Mouse (Mus musculus) embryonic facial prominence, embryonic 14.5 days (tissue): Measurements from ENCODE around the gene 9530077C05Rik. TPM values are rescaled to one million over a fixed set of nuclear protein-coding genes. Genes with fewer than 3 reads are reported as not detected.
"Not testable (repeated sequence)": the region's sequence is repeated elsewhere in the genome, so short reads cannot be mapped to it uniquely, and the experiment has no call there.

Experiments
- ATAC-seq: fragments of 200-750 bp; cut with Nextera tagmentation; 2 replicates; pipeline ENCODE4 v1.8.0; 2017; ENCODE audit warnings: low read depth, moderate number of reproducible peaks, moderate TSS enrichment
- DNase-seq: peaks from one replicate; pipeline ENCODE4 v3.0.0-alpha.2; 2015; ENCODE audit warnings: low spot score
- H3K27ac ChIP-seq: fragments of 300-500 bp; sonication (generic); replicated peaks from 2 replicates; pipeline ENCODE4 v1.5.1; 2014; ENCODE audit warnings: low read depth, mild to moderate bottlenecking, low read length, moderate library complexity
- H3K27me3 ChIP-seq: fragments of 300-500 bp; sonication (generic); replicated peaks from 2 replicates; pipeline ENCODE4 v1.6.1; 2014; ENCODE audit warnings: low read length; ENCODE audit not compliant: control insufficient read depth, insufficient read depth
- H3K36me3 ChIP-seq: fragments of 300-500 bp; sonication (generic); 2 replicates; pipeline ENCODE4 v1.6.1; 2014; ENCODE audit warnings: low read length, mixed read lengths; ENCODE audit not compliant: control insufficient read depth, insufficient read depth
- H3K4me1 ChIP-seq: fragments of 300-500 bp; sonication (generic); 2 replicates; pipeline ENCODE4 v1.6.1; 2014; ENCODE audit warnings: antibody characterized with exemption, low read length; ENCODE audit not compliant: control insufficient read depth, insufficient read depth
- H3K4me2 ChIP-seq: fragments of 300-500 bp; sonication (generic); 2 replicates; pipeline ENCODE4 v1.6.1; 2014; ENCODE audit warnings: low read depth, mild to moderate bottlenecking, low read length, moderate library complexity, mixed read lengths
- H3K4me3 ChIP-seq: fragments of 300-500 bp; sonication (generic); 2 replicates; pipeline ENCODE4 v1.5.1; 2014; ENCODE audit warnings: low read depth, mild to moderate bottlenecking, low read length
- H3K9ac ChIP-seq: fragments of 300-500 bp; sonication (generic); 2 replicates; pipeline ENCODE4 v1.6.1; 2014; ENCODE audit warnings: low read depth, mild to moderate bottlenecking, low read length, moderate library complexity, mixed read lengths
- H3K9me3 ChIP-seq: fragments of 300-500 bp; sonication (generic); 2 replicates; pipeline ENCODE4 v1.6.1; 2016; ENCODE audit warnings: low read length; ENCODE audit not compliant: control insufficient read depth
- WGBS: fragments of 180-500 bp; shearing (Covaris S2); extraction: QIAGEN DNeasy Blood & Tissue Kit; methylation state at CpG from one replicate; pipeline ENCODE4 v1.1.7; 2014; 5-methylcytosine and 5-hydroxymethylcytosine counted together
- polyA plus RNA-seq: library from polyadenylated mRNA; unstranded; fragments of >200 nt; fragmentation: Nextera tagmentation; extraction: Ambion mirVana; gene quantifications from 2 replicates; pipeline ENCODE4 v1.2.1, GENCODE M21; 2014

The 9530077C05Rik gene
- polyA plus RNA-seq, 1 experiment from 2014 or later: 4.9 TPM

- not testable (repeated sequence) for H3K4me3 ChIP-seq, H3K9me3 ChIP-seq, ATAC-seq, H3K27me3 ChIP-seq, H3K4me2 ChIP-seq, H3K27ac ChIP-seq, H3K4me1 ChIP-seq, H3K9ac ChIP-seq, DNase-seq
- 93% methylated on average over 8 of the region's 8 CpGs for WGBS
- peaks cover 87% of the 10 kb centered on the region for H3K36me3 ChIP-seq
These were observed 42.7 kb downstream of the 9530077C05Rik start, which contains the start of gene Gm17545 for GRCm38 (mm10) chr9:22453990-22454389. TSS of gene Gm17545 (plus strand) at chr9:22454290.

DNA sequence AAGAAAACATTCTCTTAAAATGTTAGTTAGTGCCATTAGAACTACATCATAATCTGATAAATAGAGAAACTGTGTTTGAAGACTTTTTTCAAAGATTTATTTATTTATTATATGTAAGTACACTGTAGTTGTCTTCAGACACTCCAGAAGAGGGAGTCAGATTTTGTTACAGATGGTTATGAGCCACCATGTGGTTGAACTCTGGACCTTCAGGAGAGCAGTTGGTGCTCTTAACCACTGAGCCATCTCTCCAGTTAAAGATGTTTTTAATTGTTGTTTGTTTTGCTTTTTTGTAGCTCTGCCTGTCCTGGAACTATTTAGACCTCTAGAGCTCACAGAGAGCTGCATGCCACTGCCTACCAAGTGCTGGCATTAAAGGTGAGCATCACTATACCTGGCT, 43.7 kb downstream of the 9530077C05Rik start:
- no peak overlapping the region for H3K9ac ChIP-seq
- no peak overlapping the region for H3K27ac ChIP-seq
- ATAC-seq (no peak), DNase-seq (no peak)
- no peak overlapping the region for H3K4me3 ChIP-seq
- peaks cover 77% of the 10 kb centered on the region for H3K36me3 ChIP-seq
- H3K4me1 ChIP-seq: no peaks in the 10 kb centered on the region
- no peaks in the 10 kb centered on the region for H3K9me3 ChIP-seq
- no peaks in the 10 kb centered on the region for H3K27me3 ChIP-seq
- H3K4me2 ChIP-seq: no peak overlapping the region

DNA sequence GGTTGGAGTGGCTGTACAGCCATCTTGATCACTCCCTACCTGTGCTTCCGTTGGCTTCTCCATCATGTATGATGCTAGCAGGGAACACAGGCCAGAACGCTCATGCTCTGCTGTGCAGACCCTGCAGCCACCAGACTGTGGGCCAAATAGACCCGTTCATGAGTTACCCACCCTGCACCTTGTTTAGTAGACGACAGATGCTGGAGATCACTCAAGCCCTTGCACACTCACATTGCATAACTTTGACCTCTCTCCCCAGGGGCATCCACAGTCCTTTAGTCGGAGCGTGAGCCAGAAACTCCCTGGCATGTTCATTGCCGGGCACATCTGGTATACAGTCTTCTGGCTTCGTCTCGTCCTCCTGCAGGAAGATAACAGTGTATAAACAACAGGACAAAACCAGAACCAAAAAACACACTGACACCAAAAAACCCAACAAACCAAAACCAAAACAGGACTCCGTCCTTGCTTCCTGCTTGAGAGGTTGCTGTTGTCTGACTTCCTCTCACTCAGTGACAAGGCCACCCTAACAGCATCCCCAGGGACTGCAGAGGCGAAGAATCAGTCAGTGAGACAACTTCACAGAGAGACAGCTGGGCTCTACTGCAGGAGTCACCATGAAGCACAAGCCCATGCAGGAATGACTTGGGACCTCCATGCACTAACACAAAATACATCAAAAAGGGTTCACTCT, 46.0 kb downstream of the 9530077C05Rik start:
- peaks cover 73% of the 10 kb centered on the region for H3K36me3 ChIP-seq
- no peaks in the 10 kb centered on the region for H3K4me1 ChIP-seq
- no peak for DNase-seq

DNA sequence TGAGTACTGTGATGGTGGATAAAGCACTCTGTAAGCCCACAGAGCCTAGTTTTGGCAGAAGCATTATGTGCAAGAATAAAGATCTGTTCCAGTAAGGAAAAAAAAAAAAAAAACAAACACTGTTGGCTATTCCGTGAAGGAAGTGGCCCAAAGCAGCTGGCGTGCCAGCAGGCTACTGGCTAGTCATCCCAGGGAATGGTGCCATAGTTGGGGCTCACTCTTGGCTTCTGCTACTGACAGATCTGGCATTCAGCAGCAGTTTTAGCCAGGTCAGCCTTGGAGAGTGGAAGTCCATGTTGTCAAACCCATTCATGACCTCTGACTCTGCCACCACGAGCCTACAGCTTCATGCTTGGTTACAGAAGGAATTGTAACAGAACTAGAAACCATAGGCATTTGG, 50.6 kb downstream of the 9530077C05Rik start:
- Histone ChIP-seq H3K9me3 (no peaks in the 10 kb centered on the region), H3K4me3 (no peak overlapping the region), H3K36me3 (peaks cover 35% of the 10 kb centered on the region), H3K4me1 (0 out of 2 replicates have a peak, but pooled peaks cover under 1% of the 10 kb centered on the region), H3K9ac (no peak overlapping the region), H3K27ac (no peak overlapping the region), H3K27me3 (no peaks in the 10 kb centered on the region), H3K4me2 (no peak overlapping the region)
- ATAC-seq (no peak), DNase-seq (no peak)
- 87% methylated on average over 3 of the region's 3 CpGs for WGBS

More for the DNA sequence above, 46.0 kb downstream of the 9530077C05Rik start:
- no peaks in the 10 kb centered on the region for H3K9me3 ChIP-seq
- 81% methylated on average over 11 of the region's 11 CpGs for WGBS
- H3K27ac ChIP-seq: no peak overlapping the region
- no peak overlapping the region for H3K9ac ChIP-seq
- H3K4me3 ChIP-seq: no peak overlapping the region
- no peaks in the 10 kb centered on the region for H3K27me3 ChIP-seq
- no peak overlapping the region for H3K4me2 ChIP-seq
- ATAC-seq: no peak

- DNase-seq (no peak), ATAC-seq (no peak)
- H3K4me1 ChIP-seq: peaks cover 7% of the 10 kb centered on the region; the same call in 1 of the 2 replicates
- no peaks in the 10 kb centered on the region for H3K9me3 ChIP-seq
- WGBS: 94% methylated on average over 5 of the region's 5 CpGs
- no peak overlapping the region for H3K4me2 ChIP-seq
- H3K27ac ChIP-seq: no peak overlapping the region
- H3K27me3 ChIP-seq: no peaks in the 10 kb centered on the region
- no peak overlapping the region for H3K4me3 ChIP-seq
- H3K36me3 ChIP-seq: peaks cover 15% of the 10 kb centered on the region; the same call in 1 of the 2 replicates
- no peak overlapping the region for H3K9ac ChIP-seq
These were observed 54.9 kb downstream of the 9530077C05Rik start for GRCm38 (mm10) chr9:22466212-22466611.

DNA sequence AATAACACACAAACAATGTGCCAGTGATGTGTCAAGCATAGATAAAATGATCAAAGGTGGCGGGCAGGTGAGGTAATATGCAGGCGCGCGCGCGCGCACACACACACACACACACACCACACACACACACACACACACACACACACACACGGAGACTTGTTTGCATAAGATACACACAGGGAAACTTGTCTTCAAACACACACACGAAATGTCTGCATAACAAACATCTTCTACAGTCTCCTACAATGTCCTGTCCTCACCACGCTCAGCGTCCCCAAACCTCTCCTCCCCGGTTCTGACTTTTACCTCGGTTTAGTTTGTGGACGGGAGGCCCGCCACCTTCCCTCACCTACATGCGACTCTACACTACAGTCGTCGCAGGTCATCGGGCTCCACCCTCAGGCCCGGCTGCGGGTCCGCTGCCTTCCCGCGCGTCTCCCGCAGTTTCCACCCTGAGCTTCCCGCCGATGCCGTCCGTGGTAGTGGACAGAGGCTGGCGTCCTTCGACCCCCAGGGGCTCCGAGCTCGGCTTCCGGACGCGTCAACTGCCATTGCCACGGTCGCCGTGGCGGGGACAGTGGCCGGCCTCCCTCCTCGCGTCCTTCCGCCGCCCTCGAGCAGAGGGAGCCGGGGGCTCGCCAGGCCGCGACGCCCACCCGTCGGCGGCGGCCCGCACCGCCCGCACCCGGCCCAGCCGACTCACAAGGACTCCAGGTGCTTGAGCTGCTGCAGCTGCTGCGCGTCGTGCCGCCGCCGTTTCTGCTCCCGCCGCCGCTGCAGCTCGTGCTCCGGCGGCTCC, 56.3 kb downstream of the 9530077C05Rik start:
- under 1% methylated on average over 56 of the region's 73 CpGs for WGBS
- no peaks in the 10 kb centered on the region for H3K9me3 ChIP-seq
- 0 out of 2 replicates have a peak, but pooled peaks cover 6% of the 10 kb centered on the region for H3K36me3 ChIP-seq
- peak overlapping the region; percentile 87 for H3K27ac ChIP-seq
- peaks cover 7% of the 10 kb centered on the region; the same call in 1 of the 2 replicates for H3K4me1 ChIP-seq
- no peaks in the 10 kb centered on the region for H3K27me3 ChIP-seq
- ATAC-seq: peak; percentile 75
- H3K4me2 ChIP-seq: peak overlapping the region; percentile 72
- DNase-seq: peak; percentile 34
- H3K9ac ChIP-seq: peak overlapping the region; percentile 92
- H3K4me3 ChIP-seq: peak overlapping the region; percentile 82

- peak; percentile 93 for DNase-seq
- Histone ChIP-seq H3K4me1 (peaks cover 7% of the 10 kb centered on the region; the same call in 1 of the 2 replicates), H3K9me3 (no peaks in the 10 kb centered on the region), H3K9ac (peak overlapping the region; percentile 92), H3K27me3 (no peaks in the 10 kb centered on the region), H3K4me3 (peak overlapping the region; percentile 82), H3K36me3 (0 out of 2 replicates have a peak, but pooled peaks cover 6% of the 10 kb centered on the region), H3K27ac (peak overlapping the region; percentile 87), H3K4me2 (peak overlapping the region; percentile 72)
- WGBS: 5% methylated on average over 21 of the region's 43 CpGs
- peak; percentile 88 for ATAC-seq
These were observed 57.0 kb downstream of the 9530077C05Rik start for GRCm38 (mm10) chr9:22468170-22468898.

DNA sequence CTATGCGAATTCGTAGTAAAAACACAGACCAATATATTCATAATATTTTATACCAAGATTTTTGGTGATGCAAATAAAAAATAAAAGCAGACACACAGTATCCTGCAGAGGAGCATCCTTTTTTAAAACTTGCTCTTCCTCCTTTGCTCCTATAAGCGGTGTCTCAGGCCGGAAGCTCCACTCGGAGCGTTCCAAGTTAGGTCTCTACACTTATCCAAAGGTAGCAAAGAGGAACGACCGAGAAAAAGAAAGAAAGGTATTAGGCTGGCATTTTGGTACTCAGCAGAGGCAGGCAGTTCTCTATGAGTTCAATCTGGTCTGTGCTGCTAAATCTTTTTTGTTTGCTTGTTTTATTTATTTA, 57.6 kb downstream of the 9530077C05Rik start:
- H3K4me2 ChIP-seq: 0 out of 2 replicates have a peak overlapping the region, but pooled peaks have one; percentile 72
- H3K9ac ChIP-seq: no peak overlapping the region
- 74% methylated on average over 8 of the region's 8 CpGs for WGBS
- no peak overlapping the region for H3K4me3 ChIP-seq
- peaks cover 7% of the 10 kb centered on the region; the same call in 1 of the 2 replicates for H3K4me1 ChIP-seq
- no peaks in the 10 kb centered on the region for H3K9me3 ChIP-seq
- 0 out of 2 replicates have a peak, but pooled peaks cover 6% of the 10 kb centered on the region for H3K36me3 ChIP-seq
- ATAC-seq (no peak), DNase-seq (no peak)
- no peak overlapping the region for H3K27ac ChIP-seq
- no peaks in the 10 kb centered on the region for H3K27me3 ChIP-seq
